Mouse (Mus musculus) neural tube, embryonic 11.5 days (tissue): ENCODE results near the gene Brwd3. TPM values are rescaled to one million over a fixed set of nuclear protein-coding genes. Genes with fewer than 3 reads are reported as not detected.
A peak's percentile ranks its signal among the peaks of the same experiment; 100 is the strongest.

Source experiments
- ATAC-seq: fragments of 200-750 bp; cut with Nextera tagmentation; 2 replicates; pipeline ENCODE4 v1.8.0; 2017; ENCODE audit warnings: moderate number of reproducible peaks, mild to moderate bottlenecking, moderate TSS enrichment, moderate library complexity; ENCODE audit not compliant: insufficient read depth, low FRiP score, low TSS enrichment
- DNase-seq: peaks from one replicate; pipeline ENCODE4 v3.0.0-alpha.2; 2015; ENCODE audit warnings: low spot score
- H3K27ac ChIP-seq: fragments of 300-500 bp; sonication (generic); 2 replicates; pipeline ENCODE4 v1.5.1; 2014; ENCODE audit warnings: low read depth, mild to moderate bottlenecking, low read length
- H3K27me3 ChIP-seq: fragments of 300-500 bp; sonication (generic); 2 replicates; pipeline ENCODE4 v1.6.1; 2014; ENCODE audit warnings: mild to moderate bottlenecking, low read length, mixed read lengths; ENCODE audit not compliant: control insufficient read depth, insufficient read depth
- H3K36me3 ChIP-seq: fragments of 300-500 bp; sonication (generic); 2 replicates; pipeline ENCODE4 v1.6.1; 2014; ENCODE audit warnings: mild to moderate bottlenecking, low read length, moderate library complexity, mixed read lengths; ENCODE audit not compliant: control insufficient read depth, insufficient read depth
- H3K4me1 ChIP-seq: fragments of 300-500 bp; sonication (generic); 2 replicates; pipeline ENCODE4 v1.6.1; 2014; ENCODE audit warnings: low read length, mixed read lengths; ENCODE audit not compliant: control insufficient read depth, insufficient read depth
- H3K4me2 ChIP-seq: fragments of 300-500 bp; sonication (generic); 2 replicates; pipeline ENCODE4 v1.6.1; 2014; ENCODE audit warnings: low read depth, mild to moderate bottlenecking, moderate library complexity
- H3K4me3 ChIP-seq: fragments of 300-500 bp; sonication (generic); 2 replicates; pipeline ENCODE4 v1.5.1; 2014; ENCODE audit warnings: low read depth, low read length
- H3K9ac ChIP-seq: fragments of 300-500 bp; sonication (generic); 2 replicates; pipeline ENCODE4 v1.6.1; 2014; ENCODE audit warnings: mild to moderate bottlenecking, low read length
- H3K9me3 ChIP-seq: fragments of 300-500 bp; sonication (generic); 2 replicates; pipeline ENCODE4 v1.6.1; 2016; ENCODE audit warnings: low read length; ENCODE audit not compliant: control insufficient read depth
- WGBS: fragments of 180-500 bp; shearing (Covaris S2); extraction: QIAGEN DNeasy Blood & Tissue Kit; methylation state at CpG from one replicate; pipeline ENCODE4 v1.1.7; 2014; 5-methylcytosine and 5-hydroxymethylcytosine counted together
- polyA plus RNA-seq: library from polyadenylated mRNA; unstranded; fragments of >200 nt; fragmentation: Nextera tagmentation; extraction: Ambion mirVana; gene quantifications from 2 replicates; pipeline ENCODE4 v1.2.1, GENCODE M21; 2014

Gene Brwd3
- polyA plus RNA-seq: 3.1 and 3.4 TPM in 2 replicates

DNA sequence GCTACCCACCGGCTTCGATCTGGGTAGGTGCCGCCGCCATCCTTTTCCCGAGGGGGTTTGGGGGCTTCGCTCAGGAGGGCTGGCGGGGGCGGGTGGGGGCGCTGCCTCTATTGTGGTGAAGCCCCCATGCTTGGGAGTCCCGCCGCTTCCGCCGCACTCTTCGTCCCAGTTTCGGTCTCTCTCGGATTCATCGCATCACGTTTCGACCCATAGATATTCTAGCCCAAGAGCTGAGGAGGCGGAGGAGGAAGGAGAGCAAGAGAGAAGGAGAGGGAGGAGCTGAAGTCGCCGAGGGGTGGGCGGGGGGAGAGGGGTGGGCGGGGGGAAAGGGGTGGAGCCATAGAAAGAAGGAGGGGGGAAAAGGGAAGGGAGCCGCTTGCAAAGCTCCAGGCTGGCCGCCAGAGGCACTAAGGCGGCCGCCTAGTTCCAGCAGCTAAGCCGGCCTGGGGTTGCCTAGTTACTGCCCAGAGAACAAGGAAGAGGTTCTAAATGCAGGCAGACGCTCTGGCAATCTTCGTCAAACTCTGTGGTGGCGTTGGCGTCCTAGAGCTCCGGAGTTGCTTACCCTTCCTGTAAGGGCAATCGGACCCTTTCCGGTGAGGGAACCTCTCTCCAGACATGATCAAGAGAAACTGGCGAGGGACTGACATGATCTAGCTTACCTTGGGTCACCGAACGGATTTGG, at the start of gene Brwd3:
Brwd3 (minus strand) TSS at position 283 of the 685 bp plus-strand sequence.
- H3K4me2 ChIP-seq: peak within 1 kb of the TSS; percentile 49
- ATAC-seq (peak; percentile 89), DNase-seq (peak; percentile 83)
- H3K36me3 ChIP-seq: no peaks in the 10 kb centered on the region
- H3K4me3 ChIP-seq: peak within 1 kb of the TSS; percentile 47
- H3K27me3 ChIP-seq: no peaks in the 10 kb centered on the region
- H3K9ac ChIP-seq: peak within 1 kb of the TSS; percentile 60
- no peak within 1 kb of the TSS for H3K27ac ChIP-seq
- no peaks in the 10 kb centered on the region for H3K4me1 ChIP-seq
- no peaks in the 10 kb centered on the region for H3K9me3 ChIP-seq
- whole genome bisulfite sequencing: 15% methylated on average over 34 of the region's 39 CpGs

DNA sequence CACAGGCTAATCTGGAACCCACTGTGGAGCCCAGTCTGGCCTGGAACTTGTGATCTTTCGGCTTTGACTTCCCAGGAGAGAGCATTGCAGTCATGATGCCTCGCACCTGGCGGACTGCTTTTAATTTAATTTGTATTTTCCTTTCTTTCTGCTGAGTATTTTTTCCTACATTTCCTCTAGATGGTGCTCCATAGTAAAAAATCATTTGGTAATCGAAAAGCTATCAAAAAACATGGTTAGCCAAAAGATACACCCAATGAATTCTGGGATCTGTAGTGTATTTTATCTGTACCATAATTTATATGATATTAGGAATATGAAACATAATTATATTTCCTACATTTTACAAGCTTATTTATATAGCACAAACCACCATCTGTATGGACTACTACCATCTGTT, 28.5 kb upstream of the Brwd3 start:
- no peak overlapping the region for H3K27ac ChIP-seq
- DNase-seq: no peak
- no peak overlapping the region for H3K4me2 ChIP-seq
- no peak for ATAC-seq
- H3K9ac ChIP-seq: no peak overlapping the region
- H3K9me3 ChIP-seq: no peaks in the 10 kb centered on the region
- no peak overlapping the region for H3K4me3 ChIP-seq
- H3K27me3 ChIP-seq: no peaks in the 10 kb centered on the region
- H3K4me1 ChIP-seq: no peaks in the 10 kb centered on the region
- H3K36me3 ChIP-seq: no peaks in the 10 kb centered on the region
- 86% methylated on average over 4 of the region's 4 CpGs for WGBS

DNA sequence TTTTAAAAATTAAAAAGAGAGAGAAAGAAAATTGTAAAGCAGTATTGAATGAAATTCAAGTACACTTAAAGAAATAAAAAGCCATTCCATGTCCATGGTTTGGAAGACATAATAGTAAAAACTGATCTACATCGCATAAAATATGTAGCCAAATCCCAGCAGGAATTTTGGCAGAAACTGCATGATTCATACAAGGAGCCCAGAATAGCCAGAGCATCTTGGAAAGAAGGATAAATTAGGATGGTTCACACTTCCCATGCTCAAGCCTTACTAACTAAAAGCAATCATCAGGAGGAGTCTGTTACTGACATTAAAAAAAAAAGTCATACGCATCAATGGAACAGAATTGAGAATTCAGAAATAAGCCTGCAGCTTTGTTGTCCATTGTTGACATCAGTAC, 8.5 kb upstream of the Brwd3 start:
- Histone ChIP-seq H3K9me3 (no peaks in the 10 kb centered on the region), H3K27me3 (no peaks in the 10 kb centered on the region), H3K4me3 (no peak overlapping the region), H3K27ac (no peak overlapping the region), H3K9ac (no peak overlapping the region), H3K4me1 (no peaks in the 10 kb centered on the region), H3K36me3 (no peaks in the 10 kb centered on the region), H3K4me2 (no peak overlapping the region)
- DNase-seq (no peak), ATAC-seq (no peak)
- WGBS: 94% methylated on average over 2 of the region's 2 CpGs

DNA sequence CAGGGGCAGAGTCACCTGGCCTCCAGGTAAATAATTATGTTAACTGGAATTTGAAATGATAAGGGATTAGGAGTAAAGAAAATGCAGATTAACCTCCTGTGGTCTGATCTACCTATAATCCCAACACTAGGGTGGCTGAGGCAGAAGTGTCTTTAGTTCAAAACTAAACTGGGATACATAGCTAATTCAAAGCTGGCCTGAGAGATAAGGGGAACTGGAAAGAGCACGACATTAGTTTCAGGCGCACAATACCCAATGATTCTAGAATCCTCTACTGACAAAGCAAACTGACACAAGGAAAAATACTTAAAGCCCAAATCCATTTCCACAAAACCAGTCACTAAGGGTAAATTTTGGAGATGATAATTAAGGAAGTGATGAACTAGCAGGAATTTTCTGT, 2.2 kb upstream of the Brwd3 start:
- H3K36me3 ChIP-seq: no peaks in the 10 kb centered on the region
- H3K27ac ChIP-seq: no peak overlapping the region
- H3K4me2 ChIP-seq: no peak overlapping the region
- ATAC-seq (no peak), DNase-seq (no peak)
- H3K9me3 ChIP-seq: no peaks in the 10 kb centered on the region
- H3K27me3 ChIP-seq: no peaks in the 10 kb centered on the region
- no peaks in the 10 kb centered on the region for H3K4me1 ChIP-seq
- no peak overlapping the region for H3K9ac ChIP-seq
- H3K4me3 ChIP-seq: no peak overlapping the region
- 95% methylated on average over 2 of the region's 2 CpGs for WGBS

DNA sequence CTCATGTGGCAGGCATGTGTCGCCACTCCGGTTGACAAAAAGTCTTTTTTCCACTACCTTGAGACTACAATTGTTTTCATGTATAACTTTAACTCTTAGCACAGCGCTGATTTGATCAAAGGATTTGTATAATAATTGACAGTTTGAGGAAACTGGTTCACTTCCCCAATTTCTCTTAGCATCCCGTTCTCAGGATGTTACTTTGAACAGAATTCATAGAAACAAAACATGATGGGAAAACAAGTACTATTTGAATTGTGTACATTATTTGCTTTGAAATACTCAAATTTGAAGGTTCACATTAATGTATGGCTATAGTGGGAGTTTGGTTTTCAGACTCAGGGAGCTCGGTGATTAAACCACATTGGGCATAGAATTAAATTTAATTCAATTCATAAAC, 1.1 kb upstream of the Brwd3 start:
- Histone ChIP-seq H3K4me1 (no peaks in the 10 kb centered on the region), H3K27ac (no peak overlapping the region), H3K9me3 (no peaks in the 10 kb centered on the region), H3K4me3 (no peak overlapping the region), H3K9ac (no peak overlapping the region), H3K27me3 (no peaks in the 10 kb centered on the region), H3K36me3 (no peaks in the 10 kb centered on the region), H3K4me2 (no peak overlapping the region)
- WGBS: 73% methylated on average over 5 of the region's 5 CpGs
- ATAC-seq: no peak
- no peak for DNase-seq

DNA sequence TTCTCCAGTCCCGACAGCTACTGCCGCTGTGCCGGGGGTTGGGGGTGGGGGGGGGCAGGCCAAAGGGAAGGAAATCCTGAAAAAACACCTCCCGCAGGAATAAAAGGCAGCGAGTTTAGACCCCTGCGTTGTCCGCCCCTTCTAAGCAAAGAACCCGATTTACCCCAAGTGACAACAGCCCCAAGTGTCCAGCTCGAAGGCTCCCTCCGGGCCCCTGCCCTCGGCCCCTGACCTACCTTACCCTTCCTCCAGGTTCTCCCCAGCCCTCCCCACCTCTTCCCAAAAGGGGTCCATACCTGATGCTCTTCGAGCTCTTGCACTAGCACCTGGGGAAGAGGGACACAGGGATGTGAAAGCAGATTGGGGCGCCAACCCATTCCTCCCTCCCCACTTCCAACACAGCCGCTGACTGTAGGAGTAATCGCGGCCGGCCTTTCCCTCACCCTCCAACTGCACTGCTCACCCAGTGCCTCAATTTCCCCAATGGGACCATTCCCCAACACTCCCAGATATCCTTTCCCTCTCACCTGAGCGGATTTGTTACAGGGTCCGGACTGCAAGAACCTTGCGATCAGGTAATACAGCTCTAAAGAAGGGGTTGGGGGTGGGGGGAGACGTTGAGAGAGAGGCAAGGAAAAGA, 671 bp downstream of the Brwd3 start:
- H3K4me2 ChIP-seq: peak overlapping the region; percentile 49
- 20% methylated on average over 21 of the region's 21 CpGs for WGBS
- ATAC-seq (peak; percentile 47), DNase-seq (peak; percentile 16)
- no peaks in the 10 kb centered on the region for H3K36me3 ChIP-seq
- peak overlapping the region; percentile 47 for H3K4me3 ChIP-seq
- H3K9me3 ChIP-seq: no peaks in the 10 kb centered on the region
- no peaks in the 10 kb centered on the region for H3K4me1 ChIP-seq
- peak overlapping the region; percentile 60 for H3K9ac ChIP-seq
- no peak overlapping the region for H3K27ac ChIP-seq
- H3K27me3 ChIP-seq: no peaks in the 10 kb centered on the region

DNA sequence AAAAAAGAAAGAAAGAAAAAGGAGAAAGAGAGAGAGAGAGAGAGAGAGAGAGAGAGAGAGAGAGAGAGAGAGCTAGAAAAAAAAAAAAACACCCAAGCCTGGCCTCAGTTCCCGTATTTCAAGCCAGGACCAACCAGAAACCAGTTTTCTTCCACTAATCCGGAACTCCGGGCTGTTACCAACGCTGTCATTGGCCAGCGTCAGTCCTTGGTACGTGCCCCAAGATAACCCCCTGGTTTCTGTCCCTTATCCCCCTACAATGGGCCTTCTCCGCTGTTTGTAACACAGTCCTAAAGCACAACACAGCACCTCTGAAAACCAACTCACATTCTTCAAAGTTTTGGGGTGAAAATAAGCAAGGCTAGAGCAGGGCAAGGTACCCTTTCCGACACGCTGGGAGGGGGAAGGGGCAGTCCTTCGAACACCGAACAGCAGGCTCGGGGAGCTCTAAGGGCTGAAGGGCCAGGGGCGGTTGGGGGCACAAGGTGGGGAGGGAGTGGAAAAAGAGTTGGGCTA, 1.4 kb downstream of the Brwd3 start:
- DNase-seq (peak; percentile 83), ATAC-seq (peak; percentile 74)
- Histone ChIP-seq H3K4me3 (peak overlapping the region; percentile 47), H3K9me3 (no peaks in the 10 kb centered on the region), H3K4me1 (no peaks in the 10 kb centered on the region), H3K36me3 (no peaks in the 10 kb centered on the region), H3K4me2 (peak overlapping the region; percentile 49), H3K27ac (0 out of 2 replicates have a peak overlapping the region, but pooled peaks have one; percentile 67), H3K9ac (peak overlapping the region; percentile 60), H3K27me3 (no peaks in the 10 kb centered on the region)
- WGBS: 25% methylated on average over 13 of the region's 13 CpGs

DNA sequence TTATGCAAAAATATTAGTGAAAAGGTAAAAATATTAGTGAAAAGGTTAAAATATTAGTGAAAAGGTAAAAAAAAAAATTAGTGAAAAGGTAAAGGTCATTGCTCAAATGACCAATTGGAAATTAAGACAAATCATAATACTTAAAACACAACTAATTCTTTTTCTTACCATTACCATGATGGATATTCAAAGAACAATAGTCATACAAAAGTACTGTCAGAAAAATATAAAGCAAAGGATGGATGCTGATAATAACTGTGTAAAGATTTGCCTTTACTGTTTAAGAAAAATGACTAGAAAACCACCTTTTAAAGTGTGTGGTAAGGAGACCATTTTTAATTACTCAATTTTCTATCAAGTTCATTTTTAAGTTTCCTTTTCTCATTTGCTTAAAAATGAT, 2.9 kb downstream of the Brwd3 start:
- no peaks in the 10 kb centered on the region for H3K4me1 ChIP-seq
- ATAC-seq: no peak
- H3K4me3 ChIP-seq: no peak overlapping the region

DNA sequence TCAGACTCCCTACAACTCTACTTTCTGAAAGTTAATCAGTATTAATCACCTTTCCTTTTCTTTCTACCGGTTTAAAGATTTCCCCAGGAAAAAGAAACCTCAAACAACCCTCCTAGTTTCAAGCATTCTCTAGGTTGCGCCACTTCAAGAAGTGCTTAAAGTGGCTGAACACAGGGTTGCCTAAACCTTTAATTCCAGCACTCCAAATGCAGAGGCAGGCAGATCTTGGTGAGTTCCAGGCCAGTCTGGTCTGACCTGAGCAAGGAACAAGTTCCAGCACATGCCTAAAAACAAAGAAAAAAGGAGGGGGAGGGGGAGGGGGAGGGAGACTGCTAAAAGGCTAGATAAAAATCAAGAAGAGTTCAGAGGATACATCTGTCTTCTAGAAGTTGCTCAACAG, 6.1 kb downstream of the Brwd3 start:
- Histone ChIP-seq H3K4me3 (no peak overlapping the region), H3K9me3 (no peaks in the 10 kb centered on the region), H3K27ac (no peak overlapping the region), H3K9ac (no peak overlapping the region), H3K36me3 (no peaks in the 10 kb centered on the region), H3K4me2 (no peak overlapping the region), H3K27me3 (no peaks in the 10 kb centered on the region), H3K4me1 (no peaks in the 10 kb centered on the region)
- ATAC-seq (no peak), DNase-seq (no peak)
- WGBS: 78% methylated on average over 2 of the region's 2 CpGs

More for the DNA sequence above, 2.9 kb downstream of the Brwd3 start:
- Histone ChIP-seq H3K27ac (no peak overlapping the region), H3K9me3 (no peaks in the 10 kb centered on the region), H3K9ac (no peak overlapping the region), H3K4me2 (no peak overlapping the region), H3K27me3 (no peaks in the 10 kb centered on the region), H3K36me3 (no peaks in the 10 kb centered on the region)
- DNase-seq: no peak
